Mouse (Mus musculus) neural tube, embryonic 13.5 days (tissue): ENCODE measurements around the gene Tstd3. TPM values are rescaled to one million over a fixed set of nuclear protein-coding genes. Genes with fewer than 3 reads are reported as not detected.
A peak's percentile ranks its signal among the peaks of the same experiment; 100 is the strongest.

Experiments
- ATAC-seq: fragments of 200-750 bp; cut with Nextera tagmentation; 2 replicates; pipeline ENCODE4 v1.8.0; 2017; ENCODE audit warnings: low read depth, mild to moderate bottlenecking, moderate TSS enrichment, moderate library complexity
- H3K27ac ChIP-seq: fragments of 300-500 bp; sonication (generic); replicated peaks from 2 replicates; pipeline ENCODE4 v1.5.1; 2015; ENCODE audit warnings: moderate library complexity, mild to moderate bottlenecking, inconsistent platforms
- H3K27me3 ChIP-seq: fragments of 300-500 bp; sonication (generic); 2 replicates; pipeline ENCODE4 v1.6.1; 2015; ENCODE audit warnings: mild to moderate bottlenecking, inconsistent platforms
- H3K36me3 ChIP-seq: fragments of 300-500 bp; sonication (generic); 2 replicates; pipeline ENCODE4 v1.6.1; 2015; ENCODE audit warnings: mild to moderate bottlenecking, inconsistent platforms
- H3K4me1 ChIP-seq: fragments of 300-500 bp; sonication (generic); replicated peaks from 2 replicates; pipeline ENCODE4 v1.6.1; 2015; ENCODE audit warnings: inconsistent platforms
- H3K4me2 ChIP-seq: fragments of 300-500 bp; sonication (generic); 2 replicates; pipeline ENCODE4 v1.6.1; 2015; ENCODE audit warnings: inconsistent platforms, mild to moderate bottlenecking, moderate library complexity
- H3K4me3 ChIP-seq: fragments of 300-500 bp; sonication (generic); 2 replicates; pipeline ENCODE4 v1.5.1; 2015; ENCODE audit warnings: mild to moderate bottlenecking, inconsistent platforms
- H3K9ac ChIP-seq: fragments of 300-500 bp; sonication (generic); 2 replicates; pipeline ENCODE4 v1.6.1; 2015; ENCODE audit warnings: moderate library complexity, mild to moderate bottlenecking, inconsistent platforms
- H3K9me3 ChIP-seq: fragments of 300-500 bp; sonication (generic); 2 replicates; pipeline ENCODE4 v1.6.1; 2016; ENCODE audit warnings: inconsistent platforms
- WGBS: fragments of 180-500 bp; shearing (Covaris S2); methylation state at CpG from one replicate; pipeline ENCODE4 v1.1.7; 2015; 5-methylcytosine and 5-hydroxymethylcytosine counted together
- polyA plus RNA-seq: library from polyadenylated mRNA; unstranded; fragments of >200 nt; fragmentation: Nextera tagmentation; extraction: Ambion mirVana; gene quantifications from 2 replicates; pipeline ENCODE4 v1.2.1, GENCODE M21; 2015

Gene Tstd3
- polyA plus RNA-seq: 23.9 and 24.8 TPM in 2 replicates

DNA sequence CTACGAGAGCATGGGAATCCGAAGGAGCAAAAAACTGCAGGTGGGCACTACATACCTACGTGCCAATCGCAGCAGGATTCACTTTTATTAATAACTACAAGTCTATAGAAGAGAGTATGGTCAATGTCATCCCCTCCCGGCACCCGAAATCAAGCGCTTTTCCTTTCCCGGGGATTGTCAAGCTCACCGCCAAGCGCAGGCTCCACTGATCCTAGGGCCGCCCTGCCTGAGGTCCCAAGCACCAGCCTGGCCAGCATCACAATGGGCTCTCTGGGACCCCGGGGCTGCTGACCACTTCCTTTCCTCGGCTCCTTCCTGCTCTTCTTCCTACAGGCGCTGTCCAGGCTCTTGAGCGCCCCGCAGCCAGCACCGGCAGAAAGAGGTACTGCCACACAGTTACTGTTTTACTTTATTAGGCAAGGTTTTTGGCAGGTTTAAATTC, at the start of gene Tstd3, which contains the start of gene Usp45:
Tstd3 (minus strand) TSS at position 350 of the 442 bp plus-strand sequence.
Usp45 (plus strand) TSS at position 294 of the 442 bp plus-strand sequence.
- Histone ChIP-seq H3K9me3 (no peaks in the 10 kb centered on the region), H3K4me2 (peak within 1 kb of the TSS; percentile 61), H3K4me3 (peak within 1 kb of the TSS; percentile 51), H3K27me3 (no peaks in the 10 kb centered on the region), H3K9ac (peak within 1 kb of the TSS; percentile 74), H3K36me3 (no peaks in the 10 kb centered on the region), H3K4me1 (peaks cover 6% of the 10 kb centered on the region), H3K27ac (peak within 1 kb of the TSS; percentile 34)
- ATAC-seq: peak; percentile 95
- WGBS: 3% methylated on average over 17 of the region's 17 CpGs

DNA sequence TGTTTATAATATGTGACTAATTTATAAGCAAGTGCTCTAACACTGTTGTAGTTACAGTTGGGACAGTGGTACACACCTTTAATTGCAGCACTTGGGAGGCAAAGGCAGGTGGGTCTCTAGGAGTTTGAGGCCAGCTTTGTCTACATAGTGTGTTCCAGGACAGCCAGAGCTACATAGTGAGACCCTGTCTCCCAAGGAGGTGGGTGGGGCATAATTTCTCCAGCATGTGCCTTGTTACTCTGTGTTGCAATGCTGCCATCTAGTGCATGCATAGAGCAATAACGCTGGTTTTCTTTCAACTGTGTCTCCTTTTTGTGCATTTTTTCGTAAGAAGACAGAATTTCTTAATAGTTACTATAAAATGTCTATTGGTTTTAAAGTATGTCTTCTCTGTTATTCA, 47.0 kb upstream of the Tstd3 start:
- H3K27me3 ChIP-seq: no peaks in the 10 kb centered on the region
- peak; percentile 92 for ATAC-seq
- no peak overlapping the region for H3K27ac ChIP-seq
- H3K9ac ChIP-seq: no peak overlapping the region
- no peak overlapping the region for H3K4me3 ChIP-seq
- no peak overlapping the region for H3K4me2 ChIP-seq
- H3K9me3 ChIP-seq: no peaks in the 10 kb centered on the region
- 35% methylated on average over 2 of the region's 2 CpGs for WGBS
- H3K36me3 ChIP-seq: peaks cover 52% of the 10 kb centered on the region
- no peaks in the 10 kb centered on the region for H3K4me1 ChIP-seq

DNA sequence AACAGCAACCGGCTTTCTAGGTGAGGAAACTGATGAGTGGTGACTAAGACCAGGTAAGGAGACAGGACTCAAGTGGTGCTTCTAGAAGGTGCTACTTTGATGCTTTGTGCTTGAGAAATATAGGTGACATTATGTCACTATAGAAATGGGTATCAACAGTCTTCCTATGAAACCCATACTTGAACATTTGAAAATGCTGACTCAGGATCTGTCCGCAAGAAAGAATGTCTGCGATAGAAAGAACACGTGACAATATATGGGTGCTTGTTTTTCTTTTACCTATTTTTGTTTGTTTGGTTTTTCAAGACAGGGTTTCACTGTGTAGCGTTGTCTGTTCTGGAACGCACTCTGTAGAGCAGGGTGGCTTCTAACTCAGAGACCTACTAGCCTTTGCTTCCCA, 45.6 kb upstream of the Tstd3 start:
- H3K27me3 ChIP-seq: no peaks in the 10 kb centered on the region
- no peaks in the 10 kb centered on the region for H3K9me3 ChIP-seq
- H3K4me2 ChIP-seq: no peak overlapping the region
- H3K36me3 ChIP-seq: peaks cover 49% of the 10 kb centered on the region
- H3K4me3 ChIP-seq: no peak overlapping the region
- ATAC-seq: no peak
- H3K4me1 ChIP-seq: no peaks in the 10 kb centered on the region
- no peak overlapping the region for H3K27ac ChIP-seq
- WGBS: 94% methylated on average over 6 of the region's 6 CpGs
- no peak overlapping the region for H3K9ac ChIP-seq

- WGBS: 95% methylated on average over 3 of the region's 3 CpGs
- H3K4me1 ChIP-seq: 0 out of 2 replicates have a peak, but pooled peaks cover 3% of the 10 kb centered on the region
- no peak overlapping the region for H3K4me3 ChIP-seq
- no peaks in the 10 kb centered on the region for H3K27me3 ChIP-seq
- no peak for ATAC-seq
- no peaks in the 10 kb centered on the region for H3K9me3 ChIP-seq
- no peak overlapping the region for H3K27ac ChIP-seq
- H3K9ac ChIP-seq: no peak overlapping the region
- no peak overlapping the region for H3K4me2 ChIP-seq
- peaks cover 45% of the 10 kb centered on the region for H3K36me3 ChIP-seq
These were observed 43.6 kb upstream of the Tstd3 start for GRCm38 (mm10) chr4:21810608-21811007.

DNA sequence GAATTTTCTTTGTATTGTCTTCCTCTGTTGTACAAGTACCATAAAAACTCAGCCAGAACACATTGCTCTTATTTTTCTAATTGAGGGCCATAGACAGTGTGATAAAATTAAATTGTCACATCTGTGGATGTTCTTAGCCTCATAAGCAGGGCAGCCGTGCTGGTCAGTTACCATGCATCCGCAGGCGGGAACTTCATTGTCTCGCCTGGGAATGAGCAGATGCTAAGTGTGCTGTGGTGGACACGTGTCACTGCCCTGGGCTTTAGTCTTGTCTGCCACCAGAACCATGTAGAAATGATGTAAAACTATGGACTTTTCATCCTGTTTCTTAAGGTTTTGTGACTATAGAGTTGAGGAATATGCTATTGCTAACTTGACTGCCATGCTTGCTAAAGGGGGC, 40.2 kb upstream of the Tstd3 start:
- WGBS: 31% methylated on average over 5 of the region's 5 CpGs
- H3K36me3 ChIP-seq: peaks cover 61% of the 10 kb centered on the region
- H3K27me3 ChIP-seq: no peaks in the 10 kb centered on the region
- H3K4me2 ChIP-seq: no peak overlapping the region
- H3K9me3 ChIP-seq: no peaks in the 10 kb centered on the region
- H3K27ac ChIP-seq: no peak overlapping the region
- H3K4me3 ChIP-seq: no peak overlapping the region
- no peak for ATAC-seq
- H3K4me1 ChIP-seq: 0 out of 2 replicates have a peak, but pooled peaks cover 3% of the 10 kb centered on the region
- H3K9ac ChIP-seq: no peak overlapping the region

DNA sequence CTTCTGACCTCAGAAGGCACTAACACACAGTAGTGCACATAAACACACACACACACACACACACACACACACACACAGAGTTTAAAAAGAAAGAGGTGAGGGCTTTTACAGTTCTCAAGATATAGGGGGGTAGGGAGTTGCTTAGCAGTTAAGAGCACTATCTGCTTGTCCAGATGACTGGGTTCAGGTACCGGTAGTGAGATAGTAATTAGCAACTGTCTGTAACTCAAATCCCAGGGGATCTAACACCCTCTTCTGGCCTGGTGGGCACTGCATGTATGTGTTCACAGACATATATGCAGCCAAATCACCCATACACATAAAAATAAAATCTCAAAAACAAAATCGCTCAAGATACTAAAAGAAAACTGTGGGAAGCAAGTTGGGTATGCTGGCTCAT, 34.6 kb upstream of the Tstd3 start:
- ATAC-seq: no peak
- Histone ChIP-seq H3K4me1 (no peaks in the 10 kb centered on the region), H3K9ac (no peak overlapping the region), H3K36me3 (peaks cover 68% of the 10 kb centered on the region), H3K4me2 (no peak overlapping the region), H3K4me3 (no peak overlapping the region), H3K27ac (no peak overlapping the region), H3K9me3 (no peaks in the 10 kb centered on the region), H3K27me3 (no peaks in the 10 kb centered on the region)
- 94% methylated on average over 2 of the region's 2 CpGs for WGBS

DNA sequence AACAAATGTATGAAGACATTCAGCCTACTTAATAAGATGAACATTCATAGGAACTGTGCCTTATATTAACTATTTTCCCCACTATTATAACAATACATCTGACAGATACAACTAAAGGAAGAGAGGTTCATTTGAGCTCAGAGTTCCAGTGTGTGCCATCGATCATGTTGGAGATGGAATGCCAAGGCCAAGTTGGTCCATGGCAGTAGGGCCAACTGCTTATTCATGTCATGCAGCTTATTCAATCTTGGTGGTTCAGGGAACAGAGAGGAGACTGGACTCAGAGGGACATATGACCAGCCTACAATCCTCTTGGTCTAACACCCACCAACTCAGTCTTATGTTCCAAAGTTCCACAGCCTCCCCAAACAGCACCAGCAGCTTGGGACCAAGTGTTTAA, 34.0 kb upstream of the Tstd3 start:
- ATAC-seq: no peak
- Histone ChIP-seq H3K27ac (no peak overlapping the region), H3K36me3 (peaks cover 62% of the 10 kb centered on the region), H3K4me1 (no peaks in the 10 kb centered on the region), H3K9ac (no peak overlapping the region), H3K4me3 (no peak overlapping the region), H3K9me3 (no peaks in the 10 kb centered on the region), H3K4me2 (no peak overlapping the region), H3K27me3 (no peaks in the 10 kb centered on the region)
- WGBS: 95% methylated on average over 1 of the region's 1 CpGs

DNA sequence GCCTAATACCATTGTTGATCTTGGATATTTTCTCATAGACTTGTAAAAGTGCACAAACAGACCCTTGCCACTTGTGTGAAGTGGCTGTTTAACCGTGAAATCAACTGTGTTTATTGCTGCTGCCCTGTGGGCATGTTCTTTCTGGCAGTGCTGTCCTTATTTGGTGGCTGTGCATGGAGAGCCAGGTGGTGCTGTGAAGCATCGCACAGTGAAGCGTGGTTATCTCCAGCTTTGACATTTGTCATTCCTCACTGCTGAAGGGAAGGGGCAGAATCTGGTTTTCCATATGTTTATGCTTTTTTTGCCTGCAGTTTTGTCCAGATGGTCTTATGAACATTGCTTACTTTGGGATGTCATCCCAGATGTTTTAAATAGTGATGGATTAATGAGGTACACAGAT, 26.6 kb upstream of the Tstd3 start:
- Histone ChIP-seq H3K4me3 (no peak overlapping the region), H3K4me2 (no peak overlapping the region), H3K36me3 (peaks cover 38% of the 10 kb centered on the region), H3K27ac (no peak overlapping the region), H3K27me3 (no peaks in the 10 kb centered on the region), H3K9ac (no peak overlapping the region), H3K9me3 (0 out of 2 replicates have a peak, but pooled peaks cover 5% of the 10 kb centered on the region), H3K4me1 (0 out of 2 replicates have a peak, but pooled peaks cover 4% of the 10 kb centered on the region)
- peak; percentile 85 for ATAC-seq
- whole genome bisulfite sequencing: 29% methylated on average over 3 of the region's 3 CpGs

- Histone ChIP-seq H3K9ac (no peak overlapping the region), H3K4me3 (no peak overlapping the region), H3K36me3 (peaks cover 50% of the 10 kb centered on the region), H3K27me3 (no peaks in the 10 kb centered on the region), H3K4me2 (no peak overlapping the region), H3K4me1 (0 out of 2 replicates have a peak, but pooled peaks cover 4% of the 10 kb centered on the region), H3K9me3 (0 out of 2 replicates have a peak, but pooled peaks cover 5% of the 10 kb centered on the region), H3K27ac (no peak overlapping the region)
- 93% methylated on average over 4 of the region's 4 CpGs for WGBS
- no peak for ATAC-seq
These were observed 22.8 kb upstream of the Tstd3 start for GRCm38 (mm10) chr4:21789836-21790235.

DNA sequence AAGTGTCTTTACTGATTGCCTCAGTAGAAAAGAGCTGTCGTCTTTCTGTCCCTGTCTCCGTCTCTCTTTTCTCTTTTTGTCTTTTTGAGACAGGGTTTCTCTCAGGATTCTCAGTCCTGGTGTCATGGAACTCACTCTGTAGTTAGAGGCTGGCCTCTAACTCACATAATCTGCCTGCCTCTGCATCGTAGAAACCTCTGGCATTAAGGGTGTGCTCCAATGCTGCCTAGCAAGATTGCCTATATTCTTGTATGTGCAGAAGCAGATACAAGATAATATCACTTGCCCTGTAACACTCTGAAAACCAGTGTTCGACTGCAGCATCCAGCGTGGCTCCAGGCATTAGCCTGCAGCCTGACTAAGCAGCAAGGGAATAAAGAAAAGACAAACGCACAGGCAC, 21.9 kb upstream of the Tstd3 start:
- H3K27me3 ChIP-seq: no peaks in the 10 kb centered on the region
- WGBS: 89% methylated on average over 6 of the region's 6 CpGs
- H3K4me3 ChIP-seq: no peak overlapping the region
- 0 out of 2 replicates have a peak, but pooled peaks cover 4% of the 10 kb centered on the region for H3K4me1 ChIP-seq
- ATAC-seq: no peak
- no peak overlapping the region for H3K27ac ChIP-seq
- no peak overlapping the region for H3K9ac ChIP-seq
- H3K36me3 ChIP-seq: peaks cover 59% of the 10 kb centered on the region
- 0 out of 2 replicates have a peak, but pooled peaks cover 5% of the 10 kb centered on the region for H3K9me3 ChIP-seq
- H3K4me2 ChIP-seq: no peak overlapping the region

DNA sequence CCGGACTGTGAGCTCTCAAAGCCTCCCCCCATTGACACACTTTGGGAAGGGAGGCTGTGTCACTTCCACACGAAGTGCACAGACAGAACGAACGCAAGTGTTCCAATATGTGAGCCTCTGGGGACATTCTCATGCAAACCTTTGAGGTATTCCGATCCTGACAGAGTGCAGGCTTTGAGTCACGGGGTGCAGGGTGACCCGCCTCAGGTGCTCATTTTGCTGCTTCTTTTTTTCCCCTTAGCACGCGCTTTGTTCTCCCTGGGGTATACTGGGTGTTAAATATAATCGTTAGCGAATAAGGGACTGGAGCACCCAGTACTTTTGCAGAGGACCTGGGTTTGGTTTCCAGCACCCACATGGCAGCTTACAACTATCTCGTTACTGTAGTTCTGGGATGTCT, 19.3 kb upstream of the Tstd3 start:
- no peak overlapping the region for H3K9ac ChIP-seq

GRCm38 (mm10) chr4:21780816-21781726, 14.1 kb upstream of the Tstd3 start:
- H3K9me3 ChIP-seq: no peaks in the 10 kb centered on the region
- H3K4me2 ChIP-seq: no peak overlapping the region
- ATAC-seq: no peak
- no peak overlapping the region for H3K4me3 ChIP-seq
- H3K4me1 ChIP-seq: peaks cover 14% of the 10 kb centered on the region
- WGBS: 94% methylated on average over 12 of the region's 12 CpGs
- H3K27ac ChIP-seq: no peak overlapping the region
- H3K27me3 ChIP-seq: no peaks in the 10 kb centered on the region
- H3K36me3 ChIP-seq: peaks cover 50% of the 10 kb centered on the region
- no peak overlapping the region for H3K9ac ChIP-seq

More for the DNA sequence above, 19.3 kb upstream of the Tstd3 start:
- peaks cover 71% of the 10 kb centered on the region for H3K36me3 ChIP-seq
- H3K4me2 ChIP-seq: no peak overlapping the region
- no peak for ATAC-seq
- H3K27ac ChIP-seq: no peak overlapping the region
- H3K27me3 ChIP-seq: no peaks in the 10 kb centered on the region
- no peak overlapping the region for H3K4me3 ChIP-seq
- WGBS: 97% methylated on average over 12 of the region's 12 CpGs
- no peaks in the 10 kb centered on the region for H3K4me1 ChIP-seq
- 0 out of 2 replicates have a peak, but pooled peaks cover 1% of the 10 kb centered on the region for H3K9me3 ChIP-seq
